Mouse (Mus musculus) neural tube, embryonic 14.5 days (tissue): ENCODE data around the gene Klhl32. TPM values are rescaled to one million over a fixed set of nuclear protein-coding genes. Genes with fewer than 3 reads are reported as not detected.

ENCODE experiments used
- ATAC-seq: fragments of 200-750 bp; cut with Nextera tagmentation; 2 replicates; pipeline ENCODE4 v1.8.0; 2017; ENCODE audit warnings: low read depth, mild to moderate bottlenecking, moderate TSS enrichment, moderate library complexity
- H3K27ac ChIP-seq: fragments of 300-500 bp; sonication (generic); 2 replicates; pipeline ENCODE4 v1.5.1; 2014; ENCODE audit warnings: low read depth, mild to moderate bottlenecking, control low read depth, low read length, moderate library complexity, mixed read lengths
- H3K27me3 ChIP-seq: fragments of 300-500 bp; sonication (generic); 2 replicates; pipeline ENCODE4 v1.6.1; 2014; ENCODE audit warnings: low read length; ENCODE audit not compliant: control insufficient read depth, insufficient read depth
- H3K36me3 ChIP-seq: fragments of 300-500 bp; sonication (generic); 2 replicates; pipeline ENCODE4 v1.6.1; 2014; ENCODE audit warnings: low read length, mixed read lengths; ENCODE audit not compliant: control insufficient read depth, insufficient read depth
- H3K4me1 ChIP-seq: fragments of 300-500 bp; sonication (generic); 2 replicates; pipeline ENCODE4 v1.6.1; 2014; ENCODE audit warnings: low read length; ENCODE audit not compliant: control insufficient read depth, insufficient read depth
- H3K4me2 ChIP-seq: fragments of 300-500 bp; sonication (generic); 2 replicates; pipeline ENCODE4 v1.6.1; 2014; ENCODE audit warnings: mild to moderate bottlenecking, low read depth, low read length, control low read depth
- H3K4me3 ChIP-seq: fragments of 300-500 bp; sonication (generic); 2 replicates; pipeline ENCODE4 v1.5.1; 2014; ENCODE audit warnings: low read depth, low read length, control low read depth, mixed read lengths
- H3K9ac ChIP-seq: fragments of 300-500 bp; sonication (generic); replicated peaks from 2 replicates; pipeline ENCODE4 v1.6.1; 2014; ENCODE audit warnings: low read depth, mild to moderate bottlenecking, control low read depth, low read length, mixed read lengths
- H3K9me3 ChIP-seq: fragments of 300-500 bp; sonication (generic); 2 replicates; pipeline ENCODE4 v1.6.1; 2016; ENCODE audit warnings: low read length; ENCODE audit not compliant: control insufficient read depth
- WGBS: fragments of 180-500 bp; shearing (Covaris S2); extraction: QIAGEN DNeasy Blood & Tissue Kit; methylation state at CpG from one replicate; pipeline ENCODE4 v1.1.7; 2014; 5-methylcytosine and 5-hydroxymethylcytosine counted together
- polyA plus RNA-seq: library from polyadenylated mRNA; unstranded; fragments of >200 nt; fragmentation: Nextera tagmentation; extraction: Ambion mirVana; gene quantifications from 2 replicates; pipeline ENCODE4 v1.2.1, GENCODE M21; 2014

Klhl32 gene
- polyA plus RNA-seq, 1 experiment from 2014 or later, result 37.4 TPM

DNA sequence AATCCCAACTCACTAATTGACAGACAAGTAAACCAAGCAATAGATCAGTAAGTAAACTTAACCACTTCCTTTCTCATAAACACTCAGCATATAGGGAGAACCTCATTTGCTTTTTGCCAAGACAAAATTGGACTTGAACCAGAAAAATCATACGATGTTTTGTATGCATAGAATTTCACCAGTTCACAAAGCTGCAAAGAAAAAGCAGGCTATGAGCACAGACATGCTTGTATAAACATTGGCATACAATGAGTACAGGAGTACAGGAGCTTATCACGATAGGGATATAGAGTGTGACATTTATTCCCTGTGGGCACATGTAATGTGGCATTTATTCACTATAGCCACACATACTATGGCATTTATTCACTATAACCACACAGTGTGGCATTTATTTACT lies 220.5 kb downstream of the Klhl32 start:
- no peaks in the 10 kb centered on the region for H3K9me3 ChIP-seq
- no peaks in the 10 kb centered on the region for H3K4me1 ChIP-seq
- ATAC-seq, result no peak
- 84% methylated on average over 2 of the region's 2 CpGs for WGBS
- H3K4me2 ChIP-seq, result no peak overlapping the region
- H3K27me3 ChIP-seq, result no peaks in the 10 kb centered on the region
- no peak overlapping the region for H3K4me3 ChIP-seq
- no peak overlapping the region for H3K27ac ChIP-seq
- H3K9ac ChIP-seq, result no peak overlapping the region
- H3K36me3 ChIP-seq, result no peaks in the 10 kb centered on the region

- 77% methylated on average over 1 of the region's 1 CpGs for WGBS
- Histone ChIP-seq H3K4me1 (no peaks in the 10 kb centered on the region), H3K27me3 (no peaks in the 10 kb centered on the region), H3K4me3 (no peak overlapping the region), H3K4me2 (no peak overlapping the region), H3K27ac (no peak overlapping the region), H3K9ac (no peak overlapping the region), H3K36me3 (no peaks in the 10 kb centered on the region), H3K9me3 (no peaks in the 10 kb centered on the region)
- no peak for ATAC-seq
Measured at GRCm38 (mm10) chr4:24627871-24628270, 223.1 kb downstream of the Klhl32 start.

GRCm38 (mm10) chr4:24626686-24627085 lies 224.2 kb downstream of the Klhl32 start:
- Histone ChIP-seq H3K36me3 (no peaks in the 10 kb centered on the region), H3K4me2 (no peak overlapping the region), H3K4me3 (no peak overlapping the region), H3K9ac (no peak overlapping the region), H3K9me3 (no peaks in the 10 kb centered on the region), H3K27me3 (no peaks in the 10 kb centered on the region), H3K27ac (no peak overlapping the region), H3K4me1 (no peaks in the 10 kb centered on the region)
- WGBS, result 85% methylated on average over 4 of the region's 4 CpGs
- ATAC-seq, result no peak

- Histone ChIP-seq H3K27ac (no peak overlapping the region), H3K4me3 (no peak overlapping the region), H3K36me3 (no peaks in the 10 kb centered on the region), H3K4me2 (no peak overlapping the region), H3K4me1 (no peaks in the 10 kb centered on the region), H3K9ac (no peak overlapping the region), H3K9me3 (no peaks in the 10 kb centered on the region), H3K27me3 (no peaks in the 10 kb centered on the region)
- WGBS, result 83% methylated on average over 13 of the region's 13 CpGs
- ATAC-seq, result no peak
Measured at GRCm38 (mm10) chr4:24625951-24626584, 224.9 kb downstream of the Klhl32 start.

DNA sequence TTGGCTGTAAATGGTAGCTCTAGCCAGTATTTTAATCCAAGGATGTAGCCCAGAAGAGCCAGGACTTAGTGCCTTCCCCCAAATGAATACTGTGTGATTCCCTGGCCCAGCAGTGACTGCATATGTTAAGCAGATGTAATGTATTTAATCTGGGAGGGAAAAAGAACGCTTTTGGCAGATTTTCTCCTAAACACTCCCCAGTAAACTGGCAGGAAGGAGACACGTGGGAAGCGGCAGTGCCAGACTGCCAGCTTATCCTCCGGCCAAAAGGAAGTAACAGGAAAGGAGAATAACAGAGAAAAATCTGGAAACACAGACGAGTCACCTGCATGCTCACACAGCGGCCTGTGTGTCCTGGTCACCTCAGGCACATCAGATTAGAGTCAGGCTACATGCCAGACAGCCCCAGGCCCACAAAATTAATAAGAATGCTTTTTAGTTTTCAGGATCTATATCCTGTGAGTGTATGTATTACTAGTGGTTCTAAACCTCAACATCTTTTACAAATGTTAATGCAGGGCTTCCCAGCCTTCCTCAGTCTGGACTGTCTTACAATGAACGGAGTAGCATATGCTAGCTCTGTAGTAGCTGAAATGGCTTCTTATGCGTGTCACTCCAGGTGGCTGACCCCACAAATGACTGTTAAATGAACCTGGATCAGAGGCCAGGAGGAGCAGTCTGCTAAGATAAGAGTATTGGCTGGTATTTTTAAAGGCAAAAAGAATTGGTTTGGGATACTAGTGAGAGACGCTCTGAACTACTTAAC lies 229.3 kb downstream of the Klhl32 start:
- Histone ChIP-seq H3K27ac (no peak overlapping the region), H3K4me3 (no peak overlapping the region), H3K36me3 (no peaks in the 10 kb centered on the region), H3K4me1 (no peaks in the 10 kb centered on the region), H3K9ac (no peak overlapping the region), H3K4me2 (no peak overlapping the region), H3K27me3 (no peaks in the 10 kb centered on the region), H3K9me3 (no peaks in the 10 kb centered on the region)
- WGBS, result 82% methylated on average over 9 of the region's 9 CpGs
- ATAC-seq, result no peak

DNA sequence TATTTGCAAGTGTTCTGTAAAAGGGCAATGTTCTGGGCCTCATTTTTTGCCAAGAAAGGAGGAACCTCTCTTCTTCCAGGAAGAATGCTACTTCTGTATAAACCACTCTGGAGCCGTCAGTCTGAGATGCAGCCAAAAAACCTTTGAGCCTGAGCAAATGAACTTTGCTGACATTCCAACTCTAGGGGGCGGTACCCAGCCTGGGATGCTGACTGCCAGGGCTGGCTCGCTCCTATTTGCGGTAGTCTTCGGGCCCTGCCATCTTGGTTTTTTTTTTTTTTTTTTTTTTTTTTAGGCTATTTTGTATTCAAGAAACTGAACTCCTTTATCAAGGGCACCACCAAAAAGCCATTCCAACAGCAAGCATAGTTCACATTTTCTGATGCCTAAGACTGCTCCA lies 230.5 kb downstream of the Klhl32 start:
- ATAC-seq, result no peak
- no peak overlapping the region for H3K4me3 ChIP-seq
- 90% methylated on average over 5 of the region's 5 CpGs for WGBS
- no peaks in the 10 kb centered on the region for H3K4me1 ChIP-seq
- H3K27ac ChIP-seq, result no peak overlapping the region
- H3K9me3 ChIP-seq, result no peaks in the 10 kb centered on the region
- no peak overlapping the region for H3K9ac ChIP-seq
- H3K36me3 ChIP-seq, result no peaks in the 10 kb centered on the region
- H3K4me2 ChIP-seq, result no peak overlapping the region
- H3K27me3 ChIP-seq, result no peaks in the 10 kb centered on the region

- Histone ChIP-seq H3K4me3 (no peak overlapping the region), H3K27me3 (no peaks in the 10 kb centered on the region), H3K9me3 (no peaks in the 10 kb centered on the region), H3K36me3 (no peaks in the 10 kb centered on the region), H3K27ac (no peak overlapping the region), H3K4me1 (no peaks in the 10 kb centered on the region), H3K4me2 (no peak overlapping the region), H3K9ac (no peak overlapping the region)
- WGBS, result 83% methylated on average over 6 of the region's 6 CpGs
- no peak for ATAC-seq
Measured at GRCm38 (mm10) chr4:24620005-24620404, 230.9 kb downstream of the Klhl32 start.

- Histone ChIP-seq H3K36me3 (no peaks in the 10 kb centered on the region), H3K9me3 (no peaks in the 10 kb centered on the region), H3K4me1 (no peaks in the 10 kb centered on the region), H3K27ac (no peak overlapping the region), H3K4me2 (no peak overlapping the region), H3K9ac (no peak overlapping the region), H3K27me3 (no peaks in the 10 kb centered on the region), H3K4me3 (no peak overlapping the region)
- WGBS, result 95% methylated on average over 2 of the region's 2 CpGs
- ATAC-seq, result no peak
Measured at GRCm38 (mm10) chr4:24609564-24609963, 241.4 kb downstream of the Klhl32 start.

DNA sequence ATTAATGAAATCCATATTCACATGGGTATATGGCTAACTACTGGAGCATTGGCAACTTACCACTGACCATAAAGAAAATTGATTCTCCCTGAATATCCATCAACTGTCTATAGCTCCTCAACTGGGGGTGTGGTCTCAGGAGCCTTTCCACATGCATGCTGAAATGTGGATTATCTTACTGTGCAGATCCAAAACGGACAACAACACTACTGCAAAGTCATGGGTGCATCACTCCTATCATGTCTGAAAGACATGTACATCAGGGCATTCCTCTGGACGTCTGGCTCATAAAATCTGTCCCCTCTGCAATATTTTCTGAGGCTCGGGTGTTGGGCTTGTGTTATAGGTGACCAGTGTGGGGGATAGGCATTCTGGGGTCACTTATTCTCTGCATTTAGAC lies 241.8 kb downstream of the Klhl32 start:
- WGBS, result 91% methylated on average over 3 of the region's 3 CpGs
- H3K9me3 ChIP-seq, result no peaks in the 10 kb centered on the region
- no peaks in the 10 kb centered on the region for H3K36me3 ChIP-seq
- H3K9ac ChIP-seq, result no peak overlapping the region
- no peak overlapping the region for H3K4me2 ChIP-seq
- H3K4me3 ChIP-seq, result no peak overlapping the region
- ATAC-seq, result no peak
- no peak overlapping the region for H3K27ac ChIP-seq
- H3K4me1 ChIP-seq, result no peaks in the 10 kb centered on the region
- no peaks in the 10 kb centered on the region for H3K27me3 ChIP-seq
